Comparison of ENCODE assay signal across 9 mouse cellular contexts in the genomic region with DNA sequence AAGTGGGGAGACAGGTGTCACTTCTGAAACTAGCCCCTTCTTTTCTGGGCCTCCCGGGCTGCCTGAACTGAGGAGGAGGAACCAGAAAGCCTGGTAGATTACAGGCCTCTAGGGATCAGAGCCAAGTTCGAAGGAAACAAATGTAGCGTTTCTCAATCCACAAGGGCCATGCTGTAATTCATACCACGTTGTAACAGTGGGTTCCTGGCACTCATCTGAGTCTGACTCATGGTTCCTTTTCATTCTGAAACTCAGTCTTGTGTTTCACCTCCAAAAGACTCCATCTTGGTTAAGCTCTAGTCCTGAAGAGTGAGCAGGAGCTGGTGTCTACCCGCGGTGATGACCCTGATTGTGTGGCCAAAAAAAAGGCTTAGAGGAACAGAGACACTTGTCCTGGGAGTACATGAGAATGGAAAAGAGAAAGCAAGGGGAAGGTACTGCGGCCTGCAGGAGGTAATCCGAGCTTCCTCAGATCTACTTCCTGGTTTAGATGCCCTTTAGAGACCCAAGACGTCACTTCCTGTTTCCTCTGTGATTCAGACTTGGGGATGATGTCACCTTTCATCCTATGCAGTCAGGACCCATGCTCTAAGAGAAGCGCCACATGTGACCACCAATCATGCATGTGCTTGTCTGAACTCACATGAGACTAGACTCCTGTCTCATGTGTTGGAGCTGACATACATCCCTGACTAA. TPM values are rescaled to one million over a fixed set of nuclear protein-coding genes. Genes with fewer than 3 reads are reported as not detected.
DNase-seq lines count a peak whose midpoint lies in the region; ATAC-seq and TF ChIP-seq lines count a peak whose summit lies in the region.
"Had no signal": no experiment of that assay in that cellular context is flagged by ENCODE, and none has a peak within 500 bp of the region (broad histone marks: within the 10 kb centered on the region; RNA-seq: fewer than 3 reads in every experiment).

No protein-coding gene starts in this region.

- no peaks in the 10 kb centered on the region for H3K36me3 ChIP-seq in C2C12 (ENCODE audit: control insufficient read depth, insufficient read depth)
- no peaks in the 10 kb centered on the region for H3K36me3 ChIP-seq in hindbrain, embryonic 11.5 days (ENCODE audit: control insufficient read depth, insufficient read depth, low read length)
- H3K36me3 ChIP-seq: heart, embryonic 15.5 days had no signal

- peaks cover 3% of the 10 kb centered on the region; the same call in 1 of the 2 replicates for H3K4me1 ChIP-seq in bone marrow, adult 2 months (ENCODE audit: control insufficient read depth, insufficient read depth, low read length)
- no peaks in the 10 kb centered on the region for H3K4me1 ChIP-seq in hindbrain, embryonic 11.5 days (replicated peaks; ENCODE audit: control insufficient read depth, insufficient read depth, low read length)

- no peak for TF ChIP-seq CTCF in C2C12 (IDR thresholded peaks at IDR 0.05; ENCODE audit: control insufficient read depth, insufficient read depth, insufficient read length)
- no peak for TF ChIP-seq CTCF in bone marrow, adult 2 months (IDR thresholded peaks at IDR 0.05; ENCODE audit: control insufficient read depth, insufficient read depth, low read length)

- no peaks in the 10 kb centered on the region for H3K9me3 ChIP-seq in hindbrain, embryonic 11.5 days (ENCODE audit: control insufficient read depth, low read length)
- H3K9me3 ChIP-seq: heart, embryonic 15.5 days had no signal

- H3K4me3 ChIP-seq in C2C12 (ENCODE audit: insufficient read depth, poor library complexity, severe bottlenecking), result no peak overlapping the region
- H3K4me3 ChIP-seq in bone marrow, adult 2 months (replicated peaks; ENCODE audit: control insufficient read depth, low read depth, low read length), result no peak overlapping the region
- no peak overlapping the region for H3K4me3 ChIP-seq in hindbrain, embryonic 11.5 days (ENCODE audit: low read depth, low read length)
- H3K4me3 ChIP-seq: heart, embryonic 15.5 days had no signal

- H3K79me3 ChIP-seq in C2C12 (ENCODE audit: low read depth), result no peaks in the 10 kb centered on the region

- H3K27ac ChIP-seq in bone marrow, adult 2 months (ENCODE audit: control insufficient read depth, insufficient read depth, low read depth, low read length, poor library complexity), result peak overlapping the region; percentile 70
- H3K27ac ChIP-seq in hindbrain, embryonic 11.5 days (ENCODE audit: low read depth, low read length), result no peak overlapping the region
- H3K27ac ChIP-seq: heart, embryonic 15.5 days had no signal

- H3K4me2 ChIP-seq in hindbrain, embryonic 11.5 days (replicated peaks; ENCODE audit: low read depth, low read length), result no peak overlapping the region
- H3K4me2 ChIP-seq: heart, embryonic 15.5 days had no signal

- H3K27me3 ChIP-seq in C2C12 (ENCODE audit: control insufficient read depth, insufficient read depth, insufficient read length), result no peaks in the 10 kb centered on the region
- H3K27me3 ChIP-seq in hindbrain, embryonic 11.5 days (ENCODE audit: control insufficient read depth, insufficient read depth, low read length), result no peaks in the 10 kb centered on the region
- H3K27me3 ChIP-seq: heart, embryonic 15.5 days had no signal

- ATAC-seq in hindbrain, embryonic 11.5 days (ENCODE audit: low FRiP score), result no peak

- peak; percentile 98 for DNase-seq in 3T3-L1 (ENCODE audit: low read depth, low spot score)
- DNase-seq in lung, postnatal 25 days (ENCODE audit: low spot score), result peak; percentile 68
- DNase-seq in hindbrain, embryonic 11.5 days (ENCODE audit: low spot score), result no peak
- DNase-seq in cerebellum, postnatal 25 days, result no peak
- no peak for DNase-seq in frontal cortex, postnatal 10 days (ENCODE audit: low spot score in 2 of 2)
- DNase-seq: thymus, postnatal 14 days had no signal

- 36% methylated on average over 10 of the region's 10 CpGs for WGBS in bone marrow, adult 2 months
- 81% methylated on average over 10 of the region's 10 CpGs for WGBS in hindbrain, embryonic 11.5 days

- no peak overlapping the region for H3ac ChIP-seq in C2C12 (ENCODE audit: control insufficient read depth, insufficient read length, low read depth)

- no peaks in the 10 kb centered on the region for H3K79me2 ChIP-seq in C2C12 (ENCODE audit: control insufficient read depth, insufficient read depth)

- no peak overlapping the region for H3K9ac ChIP-seq in hindbrain, embryonic 11.5 days (ENCODE audit: low read depth, low read length)
- H3K9ac ChIP-seq: heart, embryonic 15.5 days had no signal

- no peak for TF ChIP-seq POLR2A in bone marrow, adult 2 months (IDR thresholded peaks at IDR 0.05; ENCODE audit: borderline replicate concordance, control insufficient read depth, low read depth, low read length)

TF ChIP-seq in C2C12, 6 proteins besides CTCF, POLR2A, EP300 and RAD21:
- TF ChIP-seq MAX (IDR thresholded peaks at IDR 0.05) (peak; percentile 41), USF1 (IDR thresholded peaks at IDR 0.05; ENCODE audit: low read depth) (peak; percentile 58), MYOG (IDR thresholded peaks at IDR 0.05; ENCODE audit: control insufficient read depth, extremely low read depth, insufficient read length) (no peak), FOSL1 (IDR thresholded peaks at IDR 0.05; ENCODE audit: insufficient read depth, low read length, poor library complexity, severe bottlenecking) (no peak), CEBPB (IDR thresholded peaks at IDR 0.05; ENCODE audit: low read depth) (no peak), MYOD1 (IDR thresholded peaks at IDR 0.05; ENCODE audit: control insufficient read depth, insufficient read length, low read depth) (no peak)

RNA-seq across cellular contexts. Expression of a gene that starts 30.3 kb away (rescaled TPM):
- polyA plus RNA-seq in C2C12 (2012; fragmentation: generic; extraction: Trizol), result 55.5 TPM
- polyA plus RNA-seq in bone marrow, adult 2 months (2011; ENCODE audit: insufficient read depth, insufficient read length, low replicate concordance, missing spikeins), result 22.1 and 39.4 TPM in 2 replicates
- polyA plus RNA-seq in hindbrain, embryonic 11.5 days (2014; fragmentation: Nextera tagmentation; extraction: Ambion mirVana), result 87.8 and 91.2 TPM in 2 replicates

Comparison
In these comparisons a context has a peak if more than half of its experiments do, and no peak if none do; other contexts are left out.
1. DNase-seq: peak in 3T3-L1 (single experiment) and lung, postnatal 25 days (single experiment); none in hindbrain, embryonic 11.5 days (single experiment), cerebellum, postnatal 25 days (0 of 2) and frontal cortex, postnatal 10 days (0 of 2).